Mouse (Mus musculus) spleen, postnatal 0 days (tissue): ENCODE data around the gene Dusp2. TPM values are rescaled to one million over a fixed set of nuclear protein-coding genes. Genes with fewer than 3 reads are reported as not detected.

Experiments used
- polyA plus RNA-seq: library from polyadenylated mRNA; unstranded; fragments of >200 nt; fragmentation: Nextera tagmentation; extraction: Ambion mirVana; gene quantifications from 2 replicates; pipeline ENCODE4 v1.2.1, GENCODE M21; 2015

The Dusp2 gene
- 10.5 and 14.4 TPM in 2 replicates for polyA plus RNA-seq

GRCm38 (mm10) chr2:127335767-127336496 lies at the start of gene Dusp2:
Gene Dusp2 (plus strand): TSS chr2:127336159.

DNA sequence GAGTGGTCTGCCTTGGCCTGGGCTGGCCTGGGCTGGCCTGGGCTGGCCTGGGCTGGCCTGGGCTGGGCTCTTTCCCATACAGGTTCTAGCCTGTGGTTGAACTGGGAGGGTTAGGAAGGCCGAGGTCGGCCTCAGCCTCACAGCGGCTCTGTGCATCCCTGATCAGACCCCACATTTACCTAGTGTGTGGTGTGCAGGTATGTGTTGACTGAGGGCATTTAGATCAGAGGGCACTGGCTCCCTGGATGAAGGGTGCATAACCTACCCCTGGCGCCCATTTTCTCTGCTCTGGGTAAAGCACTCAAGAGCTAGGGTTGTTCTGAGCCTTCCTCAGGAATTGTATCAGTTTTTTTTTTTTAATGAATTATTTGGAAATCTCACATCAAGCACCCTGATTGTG lies 2.5 kb downstream of the Dusp2 start, which contains the start of gene Astl:
Astl (plus strand) TSS at position 224 of the 400 bp plus-strand sequence.

DNA sequence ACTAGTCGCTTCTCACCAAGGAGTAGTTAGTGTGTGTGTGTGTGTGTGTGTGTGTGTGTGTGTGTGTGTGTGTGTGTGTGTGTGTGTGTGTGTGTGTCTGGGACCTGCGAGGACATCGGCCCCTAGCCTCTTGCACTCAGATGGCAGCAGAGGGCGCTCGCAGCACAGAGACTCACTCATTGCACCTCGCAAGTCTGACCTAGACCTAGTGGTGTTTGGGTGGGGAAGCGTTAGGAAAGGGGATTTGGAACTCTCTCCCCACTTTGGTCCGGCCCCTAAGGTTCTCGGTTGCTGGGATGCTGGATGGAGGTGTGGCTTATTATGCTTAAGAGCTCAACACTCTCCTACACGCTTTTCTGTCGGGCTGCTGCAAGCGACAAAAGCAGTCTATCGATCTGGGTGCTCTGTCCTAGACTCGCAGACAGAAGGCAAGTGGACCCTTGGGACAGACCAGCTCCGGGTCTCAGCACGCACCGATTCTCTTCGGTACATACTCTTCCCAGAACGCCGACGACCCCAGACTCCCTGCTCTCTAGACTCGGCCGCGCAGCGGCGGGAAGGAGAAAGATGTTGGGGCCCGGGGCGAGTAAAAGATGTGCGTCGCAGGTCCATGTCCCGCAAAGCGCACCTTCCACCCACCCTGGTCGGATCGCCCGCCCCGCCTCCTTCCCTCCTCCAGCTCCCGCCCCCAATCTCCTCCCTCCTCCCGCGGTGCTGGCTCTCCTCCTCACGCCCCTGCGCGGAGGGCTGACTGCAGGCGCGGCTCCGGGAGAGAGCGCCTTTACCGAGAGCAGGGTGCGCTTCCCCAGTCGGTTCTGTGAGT lies 26.7 kb downstream of the Dusp2 start, which contains the start of gene Adra2b:
Adra2b (plus strand) TSS at position 750 of the 823 bp plus-strand sequence.

Other genes with a start within 250 kb of the Dusp2 start
- 53.2 and 59.3 TPM in 2 replicates for gene Ncaph, start 202.2 kb upstream of the Dusp2 start, polyA plus RNA-seq
- gene Itpripl1, start 192.7 kb upstream of the Dusp2 start, polyA plus RNA-seq = 31.3 and 32.7 TPM in 2 replicates
- gene 1810024B03Rik, start 127.9 kb upstream of the Dusp2 start, polyA plus RNA-seq = 1.7 and 2.1 TPM in 2 replicates
- 24.7 and 26.7 TPM in 2 replicates for gene Snrnp200, start 127.8 kb upstream of the Dusp2 start, polyA plus RNA-seq
- gene Ciao1, start 88.3 kb upstream of the Dusp2 start, polyA plus RNA-seq = 44.3 and 45.0 TPM in 2 replicates
- 17.2 and 19.0 TPM in 2 replicates for gene Tmem127, start 88.3 kb upstream of the Dusp2 start, polyA plus RNA-seq
- 42.2 and 44.0 TPM in 2 replicates for gene Stard7, start 65.9 kb upstream of the Dusp2 start, polyA plus RNA-seq
- gene Astl, start 2.5 kb downstream of the Dusp2 start, polyA plus RNA-seq = not detected in 2 replicates
- 4.3 and 6.1 TPM in 2 replicates for gene Adra2b, start 27.0 kb downstream of the Dusp2 start, polyA plus RNA-seq
- 0.18 TPM in 1 of 2 replicates, not detected in the other for gene Gpat2, start 89.0 kb downstream of the Dusp2 start, polyA plus RNA-seq
- gene Fahd2a, start 108.4 kb downstream of the Dusp2 start, polyA plus RNA-seq = 14.1 and 16.2 TPM in 2 replicates
- 0.60 and 0.68 TPM in 2 replicates for gene Kcnip3, start 185.9 kb downstream of the Dusp2 start, polyA plus RNA-seq
- gene Prom2, start 205.3 kb downstream of the Dusp2 start, polyA plus RNA-seq = 0.02 TPM in 1 of 2 replicates, not detected in the other